Mouse (Mus musculus) mammary gland, adult 2 months (tissue): ENCODE results near the gene 2200002D01Rik. TPM values are rescaled to one million over a fixed set of nuclear protein-coding genes. Genes with fewer than 3 reads are reported as not detected.

ENCODE experiments used
- polyA plus RNA-seq: library from polyadenylated mRNA; depleted of rRNA; stranded (reverse); fragments of >200 nt; gene quantifications from 2 replicates; pipeline ENCODE4 v1.2.3, GENCODE M21; 2012; ENCODE audit warnings: low replicate concordance; rRNA removed

2200002D01Rik gene
- 3.4 and 6.3 TPM in 2 replicates for polyA plus RNA-seq

GRCm38 (mm10) chr7:29248261-29248841 is at the start of gene 2200002D01Rik:
TSS of gene 2200002D01Rik (minus strand) at chr7:29248466.

GRCm38 (mm10) chr7:29288942-29289638 is 40.8 kb upstream of the 2200002D01Rik start, which contains the start of gene Ppp1r14a:
TSS of gene Ppp1r14a (plus strand) at chr7:29289308.

DNA sequence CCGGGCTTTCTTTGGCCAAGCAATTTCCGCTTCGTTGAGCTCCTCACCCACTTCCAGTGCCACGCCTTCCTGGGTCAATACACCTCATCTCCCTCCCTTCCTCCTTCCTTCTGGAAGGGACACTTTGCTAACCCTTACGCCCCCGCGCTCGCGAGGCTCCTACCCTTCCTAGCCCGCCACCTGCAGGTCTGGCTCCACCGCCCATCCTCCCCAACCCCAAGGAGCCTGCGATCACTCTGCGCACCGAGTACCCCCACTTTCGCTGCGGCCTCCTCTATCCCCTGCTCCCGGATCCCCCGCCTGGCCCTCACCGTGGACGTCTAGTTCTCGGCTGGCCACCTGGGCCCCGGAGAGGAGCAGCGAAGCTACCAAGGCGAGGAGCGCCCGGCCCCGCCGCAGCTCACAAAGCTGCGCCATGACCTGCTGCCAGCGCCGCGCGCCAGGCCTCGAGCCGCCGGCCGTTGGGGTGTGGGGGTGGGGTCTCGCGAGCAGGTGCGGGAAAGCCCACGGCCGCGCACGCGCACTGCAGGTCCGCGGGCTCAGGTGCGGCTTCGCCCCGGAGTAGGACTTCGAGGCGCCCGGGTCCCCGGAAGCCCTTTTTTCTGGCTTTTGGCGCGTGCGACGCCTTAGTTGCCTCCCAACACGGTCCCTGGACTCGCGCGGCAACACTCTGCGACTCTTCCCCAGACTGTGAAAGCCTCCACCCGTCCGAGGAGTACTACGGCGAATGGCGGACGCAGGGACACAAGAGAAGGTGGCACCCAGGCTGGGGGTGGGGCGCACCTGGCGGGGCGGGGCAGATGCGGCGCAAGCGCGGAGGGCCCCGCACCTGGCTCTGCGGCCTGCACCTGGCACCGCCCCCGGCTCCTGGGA is 33.2 kb upstream of the 2200002D01Rik start, which contains the start of gene Spint2:
Gene Spint2 (minus strand): TSS at position 712 of the 873 bp plus-strand sequence.

DNA sequence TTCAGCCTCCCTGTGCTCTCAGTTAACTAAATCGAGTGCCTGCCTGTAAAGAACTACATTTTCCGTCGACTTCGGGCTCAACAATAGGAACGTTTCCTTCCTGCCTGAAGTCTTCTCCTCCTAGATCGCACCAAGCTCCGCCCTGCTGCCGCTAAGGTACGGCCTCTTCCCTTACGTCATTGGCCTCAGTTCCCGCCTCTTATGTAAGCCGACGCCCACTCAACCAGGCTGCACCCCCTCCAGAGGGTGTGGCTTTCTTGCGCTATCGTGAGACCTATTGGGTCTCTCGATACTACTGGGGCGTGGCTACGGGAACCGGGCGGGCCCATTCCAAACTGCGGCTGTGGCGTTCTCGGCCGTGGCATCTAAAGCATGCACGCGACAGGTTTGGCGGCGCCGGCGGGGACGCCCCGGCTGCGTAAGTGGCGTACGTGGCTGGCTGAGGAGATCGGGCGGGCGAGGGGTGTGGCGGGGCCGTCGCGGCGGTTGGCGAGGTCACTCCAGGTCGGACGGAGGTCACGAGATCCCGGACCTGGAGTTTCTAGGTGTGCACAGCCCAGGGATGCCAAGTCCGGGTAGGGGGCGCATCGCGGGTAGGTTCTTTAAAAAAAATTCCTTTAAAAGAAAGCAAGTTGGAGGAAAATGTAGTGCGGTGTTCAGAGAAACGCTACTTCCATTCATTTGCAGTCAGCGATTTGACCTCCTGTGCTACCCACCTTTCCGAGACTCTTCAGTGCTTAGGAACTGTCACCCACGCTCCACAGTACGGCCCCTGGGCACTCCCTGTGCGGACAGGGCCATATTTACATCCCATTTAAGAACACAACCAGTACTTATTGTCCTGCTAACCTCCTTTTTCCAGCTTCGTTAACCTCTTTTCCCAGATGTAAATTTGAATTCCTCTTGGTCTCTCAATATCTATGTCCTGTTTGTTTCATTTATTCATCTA is 10.0 kb downstream of the 2200002D01Rik start, which contains the start of gene Yif1b:
Gene Yif1b (plus strand): TSS at position 311 of the 949 bp plus-strand sequence.

DNA sequence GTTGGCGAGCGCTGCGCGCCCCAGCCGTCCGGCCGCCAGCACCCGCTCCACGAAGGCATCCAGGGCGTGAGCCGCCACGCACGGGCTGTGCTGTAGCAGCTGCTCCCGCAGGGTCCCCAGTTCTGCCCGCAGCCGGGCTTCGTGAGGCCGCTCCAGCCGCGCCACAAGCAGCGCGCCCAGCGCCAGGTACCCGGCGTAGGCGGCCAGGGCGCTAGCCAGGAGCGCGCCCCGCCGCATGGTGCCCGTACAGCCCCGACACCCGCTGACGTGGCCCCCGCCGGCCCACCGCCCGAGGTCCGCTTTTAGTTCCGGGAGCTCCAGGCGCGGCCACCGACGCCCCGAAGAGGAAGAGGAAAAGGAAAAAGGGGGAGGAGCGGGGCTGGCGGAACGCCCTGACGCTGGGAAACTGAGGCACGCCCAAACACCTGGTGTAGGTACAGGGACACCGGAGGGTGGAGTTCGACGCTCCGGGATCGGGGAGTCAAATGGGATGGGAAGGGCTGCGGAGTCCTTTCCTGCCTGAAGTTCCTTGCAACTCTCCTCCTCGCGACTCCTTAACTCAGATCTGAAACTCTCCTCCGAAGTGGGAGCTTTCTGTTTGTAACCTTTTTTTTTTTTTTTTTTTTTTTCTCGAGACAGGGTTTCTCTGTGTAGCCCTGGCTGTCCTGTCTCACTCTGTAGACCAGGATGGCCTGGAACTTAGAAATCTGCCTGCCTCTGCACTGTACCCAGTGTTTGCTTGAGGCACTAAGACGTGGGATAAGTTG is 15.8 kb downstream of the 2200002D01Rik start, which contains the start of gene Kcnk6:
Gene Kcnk6 (minus strand): TSS at position 269 of the 767 bp plus-strand sequence.

GRCm38 (mm10) chr7:29213675-29214082 is 34.6 kb downstream of the 2200002D01Rik start, which contains the start of gene Catsperg1:
TSS of gene Catsperg1 (minus strand) at chr7:29214035.

Other genes with a start within 250 kb of the 2200002D01Rik start
- 0.22 and 113 TPM in 2 replicates for gene Ryr1, start 123.3 kb downstream of the 2200002D01Rik start, polyA plus RNA-seq
- 25.0 and 28.6 TPM in 2 replicates for gene Rasgrp4, start 113.6 kb downstream of the 2200002D01Rik start, polyA plus RNA-seq
- gene Fam98c, start 92.2 kb downstream of the 2200002D01Rik start, polyA plus RNA-seq: 36.1 and 55.5 TPM in 2 replicates
- 0.88 and 3.1 TPM in 2 replicates for gene Ggn, start 78.3 kb downstream of the 2200002D01Rik start, polyA plus RNA-seq
- 9.3 and 9.6 TPM in 2 replicates for gene Spred3, start 78.1 kb downstream of the 2200002D01Rik start, polyA plus RNA-seq
- gene Psmd8, start 67.8 kb downstream of the 2200002D01Rik start, polyA plus RNA-seq: 153 and 255 TPM in 2 replicates
- gene Catsperg1, start 34.4 kb downstream of the 2200002D01Rik start, polyA plus RNA-seq: 2.6 and 6.7 TPM in 2 replicates
- 29.8 and 38.0 TPM in 2 replicates for gene Kcnk6, start 16.0 kb downstream of the 2200002D01Rik start, polyA plus RNA-seq
- gene Yif1b, start 10.1 kb downstream of the 2200002D01Rik start, polyA plus RNA-seq: 139 and 195 TPM in 2 replicates
- 117 and 211 TPM in 2 replicates for gene Spint2, start 33.4 kb upstream of the 2200002D01Rik start, polyA plus RNA-seq
- 9.2 and 13.8 TPM in 2 replicates for gene Ppp1r14a, start 40.8 kb upstream of the 2200002D01Rik start, polyA plus RNA-seq
- gene Dpf1, start 55.5 kb upstream of the 2200002D01Rik start, polyA plus RNA-seq: 0.29 TPM in 2 replicates